Mouse (Mus musculus) MEL (cell line): ENCODE data around the gene Xpo4. TPM values are rescaled to one million over a fixed set of nuclear protein-coding genes. Genes with fewer than 3 reads are reported as not detected.

Experiments
- DNase-seq: peaks from one replicate; pipeline ENCODE4 v3.0.0; 2011; ENCODE audit warnings: low read depth, low spot score
- H3K27ac ChIP-seq: 2 replicates; pipeline ENCODE4 v1.5.1; 2012; ENCODE audit warnings: low read depth, mild to moderate bottlenecking, control low read depth, low read length, moderate library complexity; ENCODE audit not compliant: control insufficient read depth
- H3K27me3 ChIP-seq, 2 experiments: fragments of 150-350 bp in 1 of 2; sonication (generic) in 1 of 2; 2 replicates each; pipeline ENCODE4 v1.6.1; 2012; ENCODE audit warnings: low read length in 2 of 2, mild to moderate bottlenecking in 2 of 2, improper control_type of control experiment in 1 of 2, moderate library complexity in 1 of 2; ENCODE audit not compliant: insufficient read depth in 2 of 2, control insufficient read depth in 1 of 2
- H3K36me3 ChIP-seq, 2 experiments: 2 replicates each; pipeline ENCODE4 v1.6.1; 2012 to 2014; ENCODE audit warnings: low read length in 2 of 2, improper control_type of control experiment in 1 of 2, inconsistent platforms in 1 of 2, mild to moderate bottlenecking in 1 of 2; ENCODE audit not compliant: insufficient read depth in 2 of 2, control insufficient read depth in 1 of 2
- H3K4me1 ChIP-seq, 2 experiments: fragments of 150-350 bp in 1 of 2; sonication (generic) in 1 of 2; 2 replicates each; pipeline ENCODE4 v1.6.1; 2012; ENCODE audit warnings: low read length in 2 of 2, improper control_type of control experiment in 1 of 2, mild to moderate bottlenecking in 1 of 2; ENCODE audit not compliant: insufficient read depth in 2 of 2, control insufficient read depth in 1 of 2
- H3K4me3 ChIP-seq, 2 experiments: fragments of 150-350 bp in 1 of 2; sonication (generic) in 1 of 2; 2 replicates each; pipeline ENCODE4 v1.5.1; 2012; ENCODE audit warnings: low read depth in 2 of 2, low read length in 2 of 2, mild to moderate bottlenecking in 2 of 2, moderate library complexity in 2 of 2, control low read depth in 1 of 2, improper control_type of control experiment in 1 of 2; ENCODE audit not compliant: control insufficient read depth in 1 of 2, insufficient read depth in 1 of 2
- H3K79me2 ChIP-seq: 2 replicates; pipeline ENCODE4 v1.6.1; 2012; ENCODE audit warnings: mild to moderate bottlenecking, low read length, moderate library complexity; ENCODE audit not compliant: control insufficient read depth, poor library complexity, insufficient read depth
- H3K9ac ChIP-seq: 2 replicates; pipeline ENCODE4 v1.6.1; 2012; ENCODE audit warnings: low read depth, mild to moderate bottlenecking, control low read depth, low read length, moderate library complexity; ENCODE audit not compliant: control insufficient read depth, poor library complexity, severe bottlenecking
- H3K9me3 ChIP-seq: fragments of 150-350 bp; sonication (generic); replicated peaks from 2 replicates; pipeline ENCODE4 v1.6.1; 2012; ENCODE audit warnings: mild to moderate bottlenecking, low read length, improper control_type of control experiment, moderate library complexity; ENCODE audit not compliant: insufficient read depth
- BHLHE40 ChIP-seq: IDR thresholded peaks from 2 replicates; pipeline ENCODE4 v1.6.1; 2012; ENCODE audit warnings: low read depth, mild to moderate bottlenecking, inconsistent platforms, low read length, improper control_type of control experiment, borderline replicate concordance
- CHD1 ChIP-seq: IDR thresholded peaks from 2 replicates; pipeline ENCODE4 v1.6.1; 2012; ENCODE audit warnings: low read depth, mild to moderate bottlenecking, inconsistent platforms, low read length, improper control_type of control experiment
- CHD2 ChIP-seq: IDR thresholded peaks from 2 replicates; pipeline ENCODE4 v1.6.1; 2011; ENCODE audit warnings: low read length, improper control_type of control experiment
- CTCF ChIP-seq, 3 experiments: IDR thresholded peaks in 2 of 3; conservative IDR thresholded peaks in 1 of 3; 2 replicates each; pipeline ENCODE4 v1.5.1; 2011 to 2012; ENCODE audit warnings: low read length in 3 of 3, low read depth in 2 of 3, mild to moderate bottlenecking in 2 of 3, improper control_type of control experiment in 1 of 3, inconsistent platforms in 1 of 3, mixed read lengths in 1 of 3, moderate library complexity in 1 of 3; ENCODE audit not compliant: control insufficient read depth in 1 of 3, insufficient read depth in 1 of 3, poor library complexity in 1 of 3, severe bottlenecking in 1 of 3
- E2F4 ChIP-seq: IDR thresholded peaks from 2 replicates; pipeline ENCODE4 v1.6.1; 2011; ENCODE audit warnings: low read depth, low read length, improper control_type of control experiment, borderline replicate concordance
- EP300 ChIP-seq, 2 experiments: IDR thresholded peaks; 2 replicates each; pipeline ENCODE4 v1.6.1; 2011; ENCODE audit warnings: improper control_type of control experiment in 2 of 2, low read length in 2 of 2, low read depth in 1 of 2, mild to moderate bottlenecking in 1 of 2
- ETS1 ChIP-seq: IDR thresholded peaks from 2 replicates; pipeline ENCODE4 v1.6.1; 2012; ENCODE audit warnings: low read depth, mild to moderate bottlenecking, inconsistent platforms, low read length, improper control_type of control experiment, moderate library complexity
- GABPA ChIP-seq: IDR thresholded peaks from 2 replicates; pipeline ENCODE4 v1.6.1; 2012; ENCODE audit warnings: low read depth, mild to moderate bottlenecking, inconsistent platforms, low read length, improper control_type of control experiment, moderate library complexity
- GATA1 ChIP-seq: IDR thresholded peaks from 2 replicates; pipeline ENCODE4 v1.6.1; 2011; ENCODE audit warnings: low read depth, low read length, improper control_type of control experiment
- HCFC1 ChIP-seq: IDR thresholded peaks from 2 replicates; pipeline ENCODE4 v1.6.1; 2012; ENCODE audit warnings: low read depth, mild to moderate bottlenecking, inconsistent platforms, low read length, improper control_type of control experiment, moderate library complexity
- JUND ChIP-seq: IDR thresholded peaks from 2 replicates; pipeline ENCODE4 v1.6.1; 2011; ENCODE audit warnings: low read depth, mild to moderate bottlenecking, improper control_type of control experiment, low read length
- KAT2A ChIP-seq: conservative IDR thresholded peaks from 2 replicates; pipeline ENCODE4 v1.6.1; 2012; ENCODE audit warnings: low read depth, low read length, improper control_type of control experiment, inconsistent platforms
- MAFK ChIP-seq: IDR thresholded peaks from 2 replicates; pipeline ENCODE4 v1.6.1; 2011; ENCODE audit warnings: low read depth, mild to moderate bottlenecking, low read length, improper control_type of control experiment, borderline replicate concordance
- MAX ChIP-seq: IDR thresholded peaks from 2 replicates; pipeline ENCODE4 v1.6.1; 2011; ENCODE audit warnings: low read length, improper control_type of control experiment
- MAZ ChIP-seq: IDR thresholded peaks from 2 replicates; pipeline ENCODE4 v1.6.1; 2012; ENCODE audit warnings: low read depth, mild to moderate bottlenecking, inconsistent platforms, low read length, improper control_type of control experiment
- MEF2A ChIP-seq: IDR thresholded peaks from 2 replicates; pipeline ENCODE4 v1.6.1; 2014; ENCODE audit warnings: low read depth, mild to moderate bottlenecking, inconsistent platforms, low read length, improper control_type of control experiment; ENCODE audit not compliant: poor library complexity, insufficient replicate concordance, severe bottlenecking; ENCODE audit errors: extremely low read depth
- MXI1 ChIP-seq: IDR thresholded peaks from 2 replicates; pipeline ENCODE4 v1.6.1; 2011; ENCODE audit warnings: mild to moderate bottlenecking, low read depth, low read length, improper control_type of control experiment
- MYB ChIP-seq: IDR thresholded peaks from 2 replicates; pipeline ENCODE4 v1.6.1; 2011; ENCODE audit warnings: mild to moderate bottlenecking, low read depth, low read length, improper control_type of control experiment
- NELFE ChIP-seq: IDR thresholded peaks from 2 replicates; pipeline ENCODE4 v1.6.1; 2011; ENCODE audit warnings: low read depth, low read length, improper control_type of control experiment
- NRF1 ChIP-seq: IDR thresholded peaks from 2 replicates; pipeline ENCODE4 v1.6.1; 2014; ENCODE audit warnings: low read depth, mild to moderate bottlenecking, inconsistent platforms, low read length, improper control_type of control experiment, moderate library complexity; ENCODE audit not compliant: poor library complexity, insufficient read depth, severe bottlenecking
- POLR2A ChIP-seq, 2 experiments: IDR thresholded peaks; 2 replicates each; pipeline ENCODE4 v1.6.1; 2011 to 2012; ENCODE audit warnings: low read length in 2 of 2, mild to moderate bottlenecking in 2 of 2, control low read depth in 1 of 2, improper control_type of control experiment in 1 of 2, low read depth in 1 of 2, moderate library complexity in 1 of 2; ENCODE audit not compliant: control insufficient read depth in 1 of 2, insufficient read depth in 1 of 2, poor library complexity in 1 of 2
- POLR2AphosphoS2 ChIP-seq: IDR thresholded peaks from 2 replicates; pipeline ENCODE4 v1.6.1; 2011; ENCODE audit warnings: low read length, improper control_type of control experiment
- POLR2AphosphoS5 ChIP-seq: IDR thresholded peaks from 2 replicates; pipeline ENCODE4 v1.6.1; 2012; ENCODE audit warnings: low read depth, borderline replicate concordance, mild to moderate bottlenecking, inconsistent platforms, low read length, moderate library complexity, mixed read lengths
- RAD21 ChIP-seq: IDR thresholded peaks from 2 replicates; pipeline ENCODE4 v1.6.1; 2011; ENCODE audit warnings: mild to moderate bottlenecking, low read depth, low read length, improper control_type of control experiment
- RCOR1 ChIP-seq: IDR thresholded peaks from 2 replicates; pipeline ENCODE4 v1.6.1; 2012; ENCODE audit warnings: low read depth, mild to moderate bottlenecking, inconsistent platforms, low read length, improper control_type of control experiment
- SIN3A ChIP-seq: IDR thresholded peaks from 2 replicates; pipeline ENCODE4 v1.6.1; 2012; ENCODE audit warnings: low read length, improper control_type of control experiment, inconsistent platforms
- SMC3 ChIP-seq: IDR thresholded peaks from 2 replicates; pipeline ENCODE4 v1.6.1; 2011; ENCODE audit warnings: low read depth, low read length, improper control_type of control experiment
- TAL1 ChIP-seq: IDR thresholded peaks from 2 replicates; pipeline ENCODE4 v1.6.1; 2012; ENCODE audit warnings: mild to moderate bottlenecking, inconsistent platforms, low read length, moderate library complexity, mixed read lengths
- TBP ChIP-seq: IDR thresholded peaks from 2 replicates; pipeline ENCODE4 v1.8.0; 2011; ENCODE audit warnings: low read depth, low read length, improper control_type of control experiment
- TCF12 ChIP-seq: IDR thresholded peaks from 2 replicates; pipeline ENCODE4 v1.6.1; 2014; ENCODE audit warnings: low read depth, mild to moderate bottlenecking, inconsistent platforms, low read length, improper control_type of control experiment, moderate library complexity
- UBTF ChIP-seq: IDR thresholded peaks from 2 replicates; pipeline ENCODE4 v1.6.1; 2012; ENCODE audit warnings: low read depth, mild to moderate bottlenecking, inconsistent platforms, low read length, improper control_type of control experiment, moderate library complexity, borderline replicate concordance; ENCODE audit not compliant: insufficient read depth
- USF1 ChIP-seq: IDR thresholded peaks from 2 replicates; pipeline ENCODE4 v1.6.1; 2014; ENCODE audit warnings: low read depth, mild to moderate bottlenecking, inconsistent platforms, low read length, improper control_type of control experiment, moderate library complexity
- USF2 ChIP-seq, 2 experiments: IDR thresholded peaks; 2 replicates each; pipeline ENCODE4 v1.6.1; 2011 to 2012; ENCODE audit warnings: improper control_type of control experiment in 2 of 2, low read length in 2 of 2, borderline replicate concordance in 1 of 2, inconsistent platforms in 1 of 2, low read depth in 1 of 2, mild to moderate bottlenecking in 1 of 2; ENCODE audit not compliant: insufficient read depth in 1 of 2
- ZC3H11A ChIP-seq: IDR thresholded peaks from 2 replicates; pipeline ENCODE4 v1.6.1; 2012; ENCODE audit warnings: low read depth, mild to moderate bottlenecking, inconsistent platforms, low read length, improper control_type of control experiment
- ZKSCAN1 ChIP-seq: IDR thresholded peaks from 2 replicates; pipeline ENCODE4 v1.6.1; 2012; ENCODE audit warnings: low read depth, mild to moderate bottlenecking, inconsistent platforms, low read length, improper control_type of control experiment, moderate library complexity
- ZMIZ1 ChIP-seq: IDR thresholded peaks from 2 replicates; pipeline ENCODE4 v1.6.1; 2012; ENCODE audit warnings: low read depth, mild to moderate bottlenecking, inconsistent platforms, low read length, improper control_type of control experiment, moderate library complexity
- ZNF384 ChIP-seq: IDR thresholded peaks from 2 replicates; pipeline ENCODE4 v1.6.1; 2012; ENCODE audit warnings: low read depth, mild to moderate bottlenecking, inconsistent platforms, low read length, improper control_type of control experiment
- polyA plus RNA-seq, 2 experiments: library from polyadenylated mRNA; stranded (reverse) in 1 of 2; unstranded in 1 of 2; fragments of >175 nt in 1 of 2; fragments of >200 nt in 1 of 2; gene quantifications; 2 replicates each; pipeline versions ENCODE4 v1.2.1 to v1.2.4; 2012; ENCODE audit warnings: low replicate concordance in 2 of 2, low read depth in 1 of 2; ENCODE audit not compliant: insufficient read length in 2 of 2, insufficient read depth in 1 of 2, missing spikeins in 1 of 2
- total RNA-seq: library from RNA; depleted of rRNA; stranded (reverse); fragments of 300-350 nt; gene quantifications from 2 replicates; pipeline ENCODE4 v1.2.3, GENCODE M21; 2012

Xpo4 gene
- total and polyA plus RNA-seq, 3 experiments, result 32.3 to 46.5 TPM; not detected in 1

DNA sequence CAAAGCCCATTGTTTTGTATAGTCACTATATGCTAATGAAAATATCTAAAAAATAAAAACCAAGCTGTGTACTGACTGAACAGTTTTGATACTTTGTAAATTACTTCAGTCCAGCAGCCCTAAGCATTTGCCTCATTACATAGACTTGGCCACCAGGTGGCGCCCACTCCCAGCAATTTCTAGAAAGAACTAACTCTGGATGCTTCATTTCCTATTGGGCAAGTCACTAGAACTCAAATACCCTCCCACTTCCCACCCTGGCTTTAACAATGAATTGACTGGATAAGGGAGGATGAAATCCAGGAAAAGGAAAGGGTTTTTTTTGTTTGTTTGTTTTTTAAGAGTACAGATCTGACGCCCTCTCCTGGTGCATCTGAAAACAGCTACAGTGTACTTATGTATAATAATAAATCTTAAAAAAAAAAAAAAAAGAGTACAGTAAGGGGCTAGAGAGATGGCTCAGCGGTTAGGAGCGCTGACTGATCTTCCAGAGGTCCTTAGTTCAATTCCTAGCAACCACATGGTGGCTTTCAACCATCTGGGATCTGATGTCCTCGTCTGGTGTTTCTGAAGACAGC, 14.8 kb upstream of the Xpo4 start:
- H3K79me2 ChIP-seq, result no peaks in the 10 kb centered on the region
- DNase-seq, result peak; percentile 89
- 0 out of 2 replicates have a peak overlapping the region, but pooled peaks have one; percentile 25 for H3K9ac ChIP-seq
- H3K27me3 ChIP-seq, result no peaks in the 10 kb centered on the region; a peak in 1 of 4 replicates
- H3K27ac ChIP-seq, result no peak overlapping the region
- no peaks in the 10 kb centered on the region for H3K4me1 ChIP-seq
- no peaks in the 10 kb centered on the region for H3K9me3 ChIP-seq
- no peak overlapping the region for H3K4me3 ChIP-seq
- peaks cover 0 to 3% of the 10 kb centered on the region in 2 experiments; a peak in 1 of 4 replicates for H3K36me3 ChIP-seq
- TF ChIP-seq NRF1, result no peak
- no peak for TF ChIP-seq NELFE
- peak; percentile 32; the same call in 1 of the 2 replicates for TF ChIP-seq HCFC1
- TF ChIP-seq ZC3H11A, result peak; percentile 74
- TF ChIP-seq MAFK, result no peak
- no peak for TF ChIP-seq TAL1
- TF ChIP-seq UBTF, result no peak
- no peak for TF ChIP-seq USF2 (IDR thresholded peaks at IDR 0.05; ENCODE audit: borderline replicate concordance in 1 of 2, insufficient read depth in 1 of 2, low read depth in 1 of 2, low read length in 2 of 2)
- TF ChIP-seq TCF12, result no peak
- peak; percentile 91 for TF ChIP-seq ZNF384
- TF ChIP-seq SMC3, result peak; percentile 85
- peak; percentile 75 to 95 (median 79) for TF ChIP-seq CTCF (IDR thresholded peaks at IDR 0.05 in 2 of 3, conservative IDR thresholded peaks at IDR 0.05 in 1 of 3; ENCODE audit: control insufficient read depth in 1 of 3, insufficient read depth in 1 of 3, low read depth in 2 of 3, low read length in 3 of 3, poor library complexity in 1 of 3, severe bottlenecking in 1 of 3)
- TF ChIP-seq CHD1, result no peak
- TF ChIP-seq BHLHE40, result peak; percentile 41
- no peak for TF ChIP-seq ETS1
- no peak for TF ChIP-seq USF1
- TF ChIP-seq GABPA, result no peak
- TF ChIP-seq GATA1, result no peak
- TF ChIP-seq MAX, result no peak
- peak; percentile 88 for TF ChIP-seq RAD21
- no peak for TF ChIP-seq EP300 (IDR thresholded peaks at IDR 0.05; ENCODE audit: low read depth in 1 of 2, low read length in 2 of 2)
- TF ChIP-seq POLR2A (IDR thresholded peaks at IDR 0.05; ENCODE audit: control insufficient read depth in 1 of 2, insufficient read depth in 1 of 2, low read depth in 1 of 2, low read length in 2 of 2, poor library complexity in 1 of 2), result no peak
- no peak for TF ChIP-seq MEF2A
- peak; percentile 59; the same call in 1 of the 2 replicates for TF ChIP-seq SIN3A
- no peak for TF ChIP-seq KAT2A
- no peak for TF ChIP-seq MAZ
- no peak for TF ChIP-seq RCOR1
- TF ChIP-seq MXI1, result no peak
- no peak for TF ChIP-seq CHD2
- TF ChIP-seq JUND, result no peak
- no peak for TF ChIP-seq POLR2AphosphoS5
- TF ChIP-seq POLR2AphosphoS2, result no peak
- TF ChIP-seq E2F4, result no peak
- TF ChIP-seq TBP, result no peak
- TF ChIP-seq MYB, result no peak; the same call in 1 of the 2 replicates
- no peak for TF ChIP-seq ZKSCAN1
- TF ChIP-seq ZMIZ1, result no peak
